Mouse (Mus musculus): ENCODE measurements around the gene Gas2. TPM values are rescaled to one million over a fixed set of nuclear protein-coding genes. Genes with fewer than 3 reads are reported as not detected.

Gas2 gene
- total RNA-seq (2021): 1 to 10 TPM; 3.7 to 4.2 TPM
- long read RNA-seq, experiment 1, partial matches to known transcripts: 0 of 2 reads
- long read RNA-seq, experiment 1, other reads (novel, unspliced or antisense): 1 of 2 reads
- long read RNA-seq, experiment 2: 0 reads

DNA sequence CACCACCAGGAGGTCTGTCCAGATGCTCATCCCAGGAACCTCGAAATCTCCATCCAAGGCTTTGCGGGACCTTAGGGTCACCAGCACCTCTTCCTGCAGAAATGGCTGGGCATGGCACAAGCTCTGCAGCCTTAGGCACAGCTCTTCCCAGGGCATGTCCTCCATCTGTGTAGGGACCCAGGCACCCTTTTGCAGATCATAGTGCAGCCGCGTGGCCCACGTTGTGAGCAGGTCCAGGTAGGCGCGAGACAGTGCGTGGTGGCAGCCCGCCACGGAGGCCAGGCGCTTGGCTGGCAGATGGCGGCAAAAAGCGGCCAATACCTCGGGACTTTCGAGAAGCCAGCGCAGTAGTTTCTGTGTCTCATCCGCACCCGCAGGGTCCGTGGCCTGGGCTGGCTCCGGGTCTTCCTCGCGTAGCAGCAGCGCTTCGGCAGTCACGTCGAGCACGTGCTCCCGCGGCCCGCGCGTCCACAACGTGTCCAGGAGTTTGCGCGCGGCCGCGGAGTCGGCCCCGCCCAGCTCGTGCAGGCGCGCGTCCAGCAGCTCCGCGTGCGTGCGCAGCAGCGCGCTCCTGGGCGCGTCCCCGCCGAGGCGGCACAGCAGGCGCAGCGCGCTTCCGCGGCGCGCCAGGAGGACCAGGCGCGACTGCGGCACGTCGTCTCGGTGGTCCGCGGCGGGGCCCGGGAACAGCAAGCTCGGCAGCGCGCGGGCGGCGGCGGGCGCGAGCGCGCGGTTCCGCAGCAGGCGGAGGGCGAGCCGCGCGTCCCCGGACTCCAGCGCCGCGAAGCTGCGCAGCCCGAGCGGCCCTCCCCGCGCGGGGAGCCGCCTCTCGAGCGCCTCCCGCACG is at the start of gene Gas2:
TSS of gene Gas2 (plus strand) at position 766 of the 847 bp plus-strand sequence.
- peak; percentile 91 for DNase-seq

DNA sequence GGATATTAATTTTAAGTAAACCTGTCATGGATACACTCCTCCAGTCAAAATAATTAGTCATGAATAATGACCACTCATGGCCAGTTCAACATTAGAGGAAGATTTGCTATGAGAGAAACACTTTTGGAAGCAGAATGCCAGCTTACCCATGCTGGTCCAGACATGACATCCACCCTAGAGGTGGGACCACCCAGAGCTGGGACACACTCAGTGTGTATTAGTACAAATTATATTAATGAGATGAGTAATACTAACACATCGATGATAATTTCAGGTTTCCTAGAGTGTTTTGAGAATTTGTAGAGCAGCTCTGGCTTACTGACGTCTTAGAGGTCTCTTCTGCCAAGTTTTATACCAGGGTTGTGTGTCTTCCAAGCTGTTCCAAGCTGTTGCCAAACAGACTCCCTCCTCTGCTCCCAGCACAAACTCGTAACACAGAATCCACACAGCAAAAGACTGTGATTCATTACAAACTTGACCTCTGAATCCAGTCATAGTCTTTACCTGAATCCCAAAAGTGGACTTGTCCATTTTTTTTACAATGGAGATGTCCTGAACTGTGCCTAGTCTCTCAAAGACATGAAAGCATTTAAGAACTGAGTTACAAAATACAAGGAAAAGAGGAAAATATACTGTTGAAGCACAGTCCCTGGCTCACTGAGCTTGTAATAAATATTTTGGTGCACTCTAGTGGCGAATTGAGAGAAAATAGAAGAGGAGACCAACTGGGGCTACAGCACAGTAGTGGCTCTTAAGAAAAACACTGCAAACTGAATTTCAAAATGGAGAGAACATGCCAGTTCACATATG is 46.1 kb upstream of the Gas2 start:
- DNase-seq: no peak

DNA sequence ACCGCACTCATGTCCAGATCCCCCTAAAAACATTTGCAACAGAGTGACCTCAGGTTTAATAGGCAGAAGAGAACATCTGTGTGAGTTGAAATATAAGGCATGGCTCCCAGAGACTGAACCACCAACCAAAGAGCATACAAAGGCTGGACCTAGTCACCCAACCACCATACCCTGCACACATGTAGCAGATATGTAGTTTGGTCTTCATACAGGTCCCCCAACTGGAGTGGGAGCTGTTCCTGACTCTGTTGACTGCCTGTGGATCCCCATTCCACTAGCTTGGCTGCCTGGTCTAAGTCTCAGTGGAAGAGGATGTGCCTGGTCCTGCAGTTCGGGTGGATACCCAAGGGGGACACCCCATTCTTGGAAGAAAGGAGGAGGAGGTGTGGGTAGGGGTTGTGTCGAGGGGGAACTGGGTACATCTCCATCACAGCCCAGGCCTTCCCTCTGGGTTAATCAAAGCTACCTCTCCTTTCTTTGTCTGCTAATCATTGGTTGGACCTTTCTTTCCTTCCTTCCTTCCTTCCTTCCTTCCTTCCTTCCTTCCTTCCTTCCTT is 45.5 kb upstream of the Gas2 start:
- DNase-seq: no peak

DNA sequence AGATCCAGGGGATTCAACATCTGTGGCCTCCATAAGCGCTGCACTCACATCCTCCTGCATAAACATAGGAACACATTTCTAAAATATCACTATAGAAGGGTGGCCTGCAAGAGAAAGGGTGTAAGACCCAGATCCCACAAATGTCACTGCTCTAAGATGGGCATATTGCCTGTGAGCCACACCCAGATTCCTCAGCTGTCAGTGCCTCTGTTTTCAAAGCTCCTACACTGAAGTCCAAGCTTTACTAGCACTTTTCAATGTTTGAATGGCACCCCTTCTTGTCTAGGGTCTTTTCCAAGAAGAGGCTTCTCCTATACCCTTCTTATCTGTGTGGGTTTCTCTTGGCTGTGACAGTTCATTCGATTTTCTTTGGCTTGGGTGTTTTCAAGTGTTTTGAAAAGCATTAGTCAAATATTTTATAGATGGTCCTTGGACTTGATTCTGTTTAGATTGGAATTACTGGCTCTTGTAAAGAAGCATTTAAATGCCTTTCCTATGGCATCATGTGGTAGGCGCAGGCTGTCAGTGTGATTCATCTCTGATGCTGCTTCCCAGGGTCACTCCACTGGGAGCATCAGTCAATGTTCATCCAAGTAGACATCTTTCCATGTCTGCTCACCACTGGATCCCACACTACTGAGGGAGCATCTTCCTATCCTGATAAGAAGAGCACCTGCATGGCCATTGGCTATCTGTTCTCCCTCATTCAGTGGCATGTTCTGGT is 43.4 kb upstream of the Gas2 start:
- DNase-seq: no peak

DNA sequence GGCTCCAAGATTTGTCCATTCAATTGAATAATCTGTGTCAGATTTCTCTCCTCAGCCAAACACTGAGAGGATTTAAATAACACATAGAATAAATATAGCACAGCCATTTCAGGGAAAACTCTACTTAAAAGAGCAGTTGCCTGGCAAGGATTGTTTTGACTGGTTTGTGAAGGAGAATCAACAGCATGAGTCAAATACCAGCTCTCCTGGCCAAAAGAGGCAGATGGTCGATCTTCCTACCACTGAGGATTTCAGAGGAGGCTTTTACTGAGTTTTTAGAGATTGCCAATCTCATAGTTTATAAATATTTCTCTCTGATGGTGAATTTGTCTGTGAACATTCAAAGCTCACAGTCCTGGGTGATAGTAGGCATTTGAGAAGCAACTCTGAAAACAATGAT is 41.9 kb upstream of the Gas2 start:
- DNase-seq: no peak

DNA sequence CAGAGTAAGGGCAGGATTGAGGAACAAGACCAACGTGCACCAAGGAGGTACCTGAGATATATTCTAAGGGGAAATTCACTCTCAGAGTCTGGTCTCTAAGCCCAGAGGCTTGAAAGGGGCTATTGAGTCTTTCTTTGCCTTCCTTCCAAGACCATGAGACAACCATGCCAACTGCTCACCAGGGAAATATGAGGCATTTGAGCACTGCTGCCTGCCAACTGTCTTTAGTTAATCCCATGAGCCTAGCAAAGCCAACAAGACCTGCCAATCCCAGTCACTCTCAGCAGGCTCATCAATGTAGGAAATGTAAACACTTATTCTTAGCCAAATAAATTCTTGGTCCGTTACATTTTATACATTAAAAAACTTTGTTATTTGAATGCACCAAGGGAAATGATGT is 40.3 kb upstream of the Gas2 start:
- DNase-seq: no peak

DNA sequence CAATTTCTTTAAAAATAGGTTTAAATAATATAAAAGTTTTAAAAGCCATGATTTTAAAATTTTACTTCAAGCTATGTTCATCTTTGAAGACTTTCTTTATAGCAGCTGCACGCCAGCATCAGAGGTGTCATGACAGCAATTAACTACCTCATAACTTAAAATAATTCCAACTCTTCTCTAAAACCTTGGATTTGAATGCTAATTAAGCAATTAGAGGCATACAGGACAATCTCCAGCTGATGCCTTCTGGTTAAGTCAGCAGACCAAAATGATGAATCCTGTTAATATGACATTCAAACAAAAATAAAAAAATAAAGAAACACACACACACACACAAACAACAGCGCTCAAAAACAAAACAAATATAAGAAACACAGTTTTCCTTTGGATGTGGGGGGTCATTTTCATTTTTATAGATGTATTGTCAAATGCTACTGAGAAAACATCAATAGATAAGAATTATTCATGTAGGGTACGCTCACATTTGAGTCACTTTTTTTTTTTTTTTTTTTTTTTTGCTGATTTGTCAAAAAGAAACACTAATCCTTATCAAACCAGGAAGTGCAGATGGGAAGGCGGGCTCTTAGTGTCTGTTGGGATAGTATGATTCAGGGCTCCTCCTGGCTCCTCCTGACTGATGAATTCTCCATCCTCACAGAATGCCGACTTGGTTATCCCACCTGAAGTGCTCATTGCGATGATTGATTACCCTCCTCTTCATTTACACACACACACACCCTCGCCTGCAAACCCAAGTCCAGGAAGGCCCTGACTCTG is 38.1 kb upstream of the Gas2 start:
- DNase-seq: no peak

DNA sequence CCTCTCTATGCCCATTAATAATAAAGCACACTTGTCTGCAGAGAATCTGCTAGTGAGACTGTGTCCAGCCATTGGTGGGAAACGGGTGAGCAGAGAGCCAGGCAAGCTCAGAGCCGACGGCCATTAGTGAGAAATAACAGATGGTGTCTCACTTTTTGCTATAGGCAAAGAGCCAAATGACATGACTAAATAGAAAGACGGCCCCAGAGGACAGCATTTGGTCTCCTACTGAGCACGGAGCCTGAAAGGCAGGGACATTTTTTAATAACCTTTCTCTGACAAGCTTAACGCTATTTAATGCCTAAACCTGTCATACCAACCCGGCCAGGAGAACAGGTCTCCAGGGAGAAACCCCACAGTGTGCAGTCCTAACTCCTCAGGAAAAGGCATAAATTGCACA is 29.9 kb upstream of the Gas2 start:
- DNase-seq: peak; percentile 13 to 14

DNA sequence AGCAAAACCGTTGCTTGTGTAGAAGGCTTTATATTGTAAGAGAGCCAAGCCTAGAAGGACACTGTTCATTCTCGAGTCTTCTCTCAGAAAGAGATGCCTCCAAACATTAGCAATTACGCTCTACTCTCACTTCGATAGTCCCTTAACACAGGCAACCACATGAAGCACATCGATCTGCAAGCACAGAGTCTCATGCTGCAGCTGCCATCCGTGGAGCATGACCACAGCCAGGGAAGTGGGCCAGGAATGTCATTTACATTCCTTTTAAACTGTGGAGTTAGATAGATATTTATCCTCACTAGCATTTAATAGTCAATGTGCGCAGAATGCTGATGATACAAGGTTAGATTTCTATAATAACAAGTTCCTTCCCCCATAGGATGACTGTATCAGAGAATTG is 21.3 kb upstream of the Gas2 start:
- no peak for DNase-seq

DNA sequence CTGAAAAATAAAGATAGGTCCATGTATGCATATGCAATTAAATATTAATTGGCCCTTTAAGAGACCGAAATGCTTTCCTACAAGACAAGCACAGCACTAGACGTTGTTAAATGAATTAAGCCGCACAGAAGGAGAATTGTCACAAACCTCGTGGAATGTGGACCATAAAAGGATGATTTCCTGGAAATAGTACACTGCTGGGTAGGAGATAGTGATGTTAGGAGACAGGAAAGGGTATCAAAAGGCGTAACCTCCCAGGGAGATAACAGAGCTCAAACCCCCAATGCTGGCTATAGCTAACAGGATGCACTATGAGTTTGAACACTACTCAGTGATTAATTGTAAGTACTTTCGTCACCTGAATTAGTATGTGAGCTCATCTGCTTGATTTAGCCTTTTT is 10.9 kb upstream of the Gas2 start:
- DNase-seq: no peak

DNA sequence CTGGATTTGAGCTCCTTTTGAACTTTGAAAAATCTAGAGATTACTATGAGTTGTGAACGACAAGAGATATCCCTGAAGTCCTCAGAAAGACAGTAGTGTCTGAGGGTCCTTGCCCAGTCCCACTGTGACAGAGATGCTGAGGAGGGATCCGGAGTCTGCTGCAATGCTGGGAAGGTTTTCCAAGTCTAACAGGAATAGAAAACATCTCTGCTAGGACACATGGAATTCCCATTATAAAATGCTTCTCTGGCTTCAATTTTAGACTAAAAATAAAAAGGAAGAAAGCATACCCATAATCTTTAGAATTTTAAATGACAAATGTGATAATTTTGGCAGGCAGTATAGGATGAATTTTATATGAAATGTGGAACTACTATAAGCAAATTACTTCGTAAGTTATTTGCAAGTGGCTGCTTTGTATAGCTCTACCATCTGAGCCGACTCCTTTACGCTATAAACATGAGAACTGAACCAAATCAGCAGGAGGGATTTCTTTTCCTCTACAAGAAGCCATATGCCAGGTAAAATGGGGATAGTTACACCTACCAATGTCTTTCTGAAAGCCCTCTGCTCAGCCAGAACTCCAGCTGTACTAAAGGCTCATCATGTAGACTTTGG is 9.8 kb upstream of the Gas2 start:
- DNase-seq: no peak

DNA sequence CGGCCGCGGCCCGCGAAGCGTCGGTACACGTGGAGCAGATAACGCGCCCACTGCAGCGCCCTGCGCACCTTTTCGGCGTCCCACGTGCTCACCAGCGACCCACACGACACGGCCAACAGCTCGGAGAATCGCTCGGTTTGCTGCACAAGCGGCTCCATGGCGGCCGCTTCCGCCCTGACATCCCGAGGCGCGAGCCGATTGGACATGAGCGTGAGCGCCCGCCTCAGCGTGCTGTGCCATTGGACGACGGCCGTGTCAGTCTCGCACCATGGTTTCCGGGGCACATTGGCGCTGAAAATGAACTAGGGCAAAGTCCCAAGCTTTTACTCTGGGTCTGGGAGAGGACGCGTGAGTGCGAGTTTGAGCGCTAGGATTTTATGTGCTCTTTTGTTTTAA is 280 bp downstream of the Gas2 start, which contains the start of gene Fancf:
TSS of gene Fancf (minus strand) at position 171 of the 396 bp plus-strand sequence.
- DNase-seq: peak; percentile 98 to 99

DNA sequence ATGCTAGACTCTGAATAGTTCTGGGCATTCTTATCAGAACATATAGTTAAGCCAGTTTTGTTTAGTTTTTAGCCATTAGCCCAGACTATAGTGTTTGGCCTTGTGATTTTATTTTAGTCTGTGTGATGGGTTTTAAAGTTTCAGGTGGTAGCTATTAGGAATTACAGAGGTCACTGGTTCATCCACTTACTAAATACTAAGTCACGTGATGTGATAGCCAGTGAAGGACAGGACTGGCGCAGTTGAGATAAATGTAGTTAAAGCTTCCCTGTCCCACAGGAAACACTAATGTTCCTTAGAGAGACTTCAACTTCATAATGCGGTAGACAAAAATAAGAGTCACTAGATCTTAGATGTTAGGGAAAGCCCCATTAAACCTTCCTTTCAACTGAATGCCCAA is 1.0 kb downstream of the Gas2 start:
- DNase-seq: no peak

DNA sequence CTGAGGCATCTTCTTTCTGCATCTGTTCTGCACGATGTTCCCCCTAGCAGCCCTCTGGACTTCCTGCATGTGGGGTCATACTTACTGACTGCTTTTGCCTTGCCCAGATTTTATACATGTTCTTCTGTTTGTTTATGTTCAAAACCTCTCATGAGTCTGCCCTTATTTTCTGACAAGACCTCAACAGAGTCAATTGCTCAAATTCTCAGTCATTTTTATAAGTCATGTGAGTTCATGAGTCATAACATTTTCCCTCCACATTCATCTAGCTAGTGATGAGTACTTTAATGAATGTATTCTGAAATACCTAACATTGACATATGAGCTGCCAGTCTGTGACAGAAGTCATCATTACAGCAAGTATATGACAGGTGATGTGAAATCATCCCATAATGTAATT is 3.5 kb downstream of the Gas2 start:
- DNase-seq: no peak

DNA sequence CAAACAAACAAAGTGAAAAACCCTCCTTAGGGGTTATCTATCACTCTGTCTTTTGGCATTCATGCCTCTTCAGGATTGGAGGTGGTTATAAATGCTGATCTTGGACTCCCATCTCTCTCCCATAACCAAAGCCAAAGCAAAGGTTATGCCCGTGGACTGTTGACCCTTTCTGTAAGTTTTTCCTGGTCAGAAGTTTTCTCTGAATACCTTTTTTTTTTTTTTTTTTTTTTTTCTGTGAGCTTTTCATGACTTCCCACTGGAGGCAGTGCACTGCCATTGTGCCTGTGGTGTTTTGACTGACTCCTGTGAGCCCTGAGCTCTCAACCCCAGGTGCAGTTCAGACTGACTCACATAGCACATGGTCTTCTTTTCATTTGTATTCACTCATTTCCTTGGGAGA is 6.2 kb downstream of the Gas2 start:
- no peak for DNase-seq

DNA sequence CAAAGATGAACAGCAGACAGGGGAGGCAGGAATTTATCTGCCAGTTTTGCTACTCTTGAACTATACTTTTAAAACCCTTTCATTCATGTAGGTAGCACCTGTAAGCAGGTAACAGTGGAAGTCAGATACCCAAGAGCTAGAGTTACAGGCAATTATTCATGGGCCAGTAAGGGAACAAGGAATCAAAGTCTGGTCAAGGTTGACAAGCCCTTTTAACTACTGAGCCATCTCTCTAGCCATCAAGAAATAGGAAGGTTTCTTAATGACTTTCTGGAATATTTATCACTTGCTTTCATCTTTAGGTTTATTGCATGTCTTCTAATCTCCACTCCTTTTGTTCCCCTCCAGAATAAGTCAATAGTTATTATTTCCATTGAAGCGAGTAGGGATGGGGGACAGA is 10.2 kb downstream of the Gas2 start:
- DNase-seq: no peak

DNA sequence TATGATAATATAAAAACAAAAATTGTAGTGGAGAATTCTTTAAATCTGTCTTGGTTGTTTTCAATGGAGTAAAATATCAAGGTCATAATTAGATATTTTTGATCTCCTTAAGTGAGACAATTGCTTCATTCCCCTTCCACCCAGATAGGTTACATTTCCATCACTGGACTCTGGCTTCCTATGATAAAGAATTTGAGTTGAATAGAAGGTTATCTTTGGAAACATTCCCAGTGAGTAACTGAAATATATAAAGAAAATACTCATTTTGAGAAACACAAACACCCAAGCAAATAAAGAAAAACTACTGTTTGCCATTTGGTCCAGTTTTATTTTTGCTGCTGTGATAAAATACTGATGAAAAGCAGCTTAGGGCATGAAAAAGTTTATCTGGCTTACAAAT is 10.8 kb downstream of the Gas2 start:
- DNase-seq: no peak

DNA sequence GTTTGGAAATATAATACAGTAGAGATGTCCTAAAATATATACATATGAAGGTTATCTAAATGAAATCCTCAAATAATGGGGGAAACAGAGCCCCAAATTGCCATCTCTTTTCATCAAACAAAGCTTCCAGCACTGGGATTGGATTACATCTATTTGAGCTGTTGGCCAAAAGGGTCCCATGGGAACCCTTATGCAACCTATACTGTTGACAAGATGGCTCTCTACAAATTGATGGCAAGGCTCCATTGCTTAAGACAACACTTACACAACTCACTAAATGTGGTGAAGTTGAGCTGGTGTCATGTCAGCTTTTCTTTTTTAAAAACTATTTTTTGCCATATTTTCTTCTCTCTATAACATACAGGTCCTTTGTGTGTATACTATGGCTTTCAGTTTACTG is 14.5 kb downstream of the Gas2 start:
- no peak for DNase-seq

DNA sequence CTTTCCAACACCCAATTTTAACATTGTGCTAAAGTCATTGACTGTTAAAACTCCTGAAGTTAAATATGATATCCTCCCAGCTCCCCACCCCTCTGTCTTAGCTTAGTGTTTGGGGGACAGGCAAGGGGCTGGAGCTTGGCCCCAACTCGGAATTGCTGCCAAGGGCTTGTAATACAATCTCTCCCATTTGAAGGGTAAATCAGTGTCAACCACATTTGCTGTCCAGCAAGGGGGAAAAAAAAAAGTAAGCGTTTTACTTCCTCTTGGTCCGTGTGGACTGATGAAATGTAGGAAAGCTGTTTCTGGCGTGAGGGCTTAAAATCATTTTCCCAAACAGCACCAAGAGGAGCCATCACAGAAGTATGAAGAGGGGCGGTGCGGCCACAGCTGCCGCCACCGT is 16.9 kb downstream of the Gas2 start:
- peak in 1 of 2 experiments; percentile 35 for DNase-seq

DNA sequence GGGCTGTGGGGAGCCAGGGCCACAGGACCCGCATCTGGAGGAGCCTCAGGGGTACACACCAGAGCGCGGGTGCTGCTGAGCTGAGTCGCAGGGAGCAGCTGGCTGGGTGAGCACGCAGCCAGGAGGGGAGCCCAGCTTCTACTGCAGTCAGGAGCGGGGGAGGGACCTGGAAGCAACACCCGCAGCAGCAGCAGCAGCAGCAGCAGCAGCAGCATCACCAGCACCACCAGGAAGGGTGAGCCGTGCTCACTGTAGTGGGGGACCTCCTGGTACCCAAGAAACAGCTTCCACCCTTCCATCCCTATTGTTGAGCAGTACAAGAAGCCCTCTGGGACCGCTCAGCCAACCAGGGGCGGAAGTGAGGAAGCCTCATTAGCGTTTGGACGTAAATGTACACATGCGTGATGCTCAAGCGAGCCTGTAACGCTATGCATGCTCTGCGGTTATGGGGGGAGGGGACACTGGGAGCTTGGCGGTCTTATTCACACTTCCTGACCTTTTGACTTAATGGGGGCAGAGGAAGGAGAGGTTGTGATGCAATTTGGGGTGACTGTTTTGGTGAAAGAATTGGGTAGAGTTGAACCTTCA is 17.4 kb downstream of the Gas2 start:
- DNase-seq: peak; percentile 32 to 41

DNA sequence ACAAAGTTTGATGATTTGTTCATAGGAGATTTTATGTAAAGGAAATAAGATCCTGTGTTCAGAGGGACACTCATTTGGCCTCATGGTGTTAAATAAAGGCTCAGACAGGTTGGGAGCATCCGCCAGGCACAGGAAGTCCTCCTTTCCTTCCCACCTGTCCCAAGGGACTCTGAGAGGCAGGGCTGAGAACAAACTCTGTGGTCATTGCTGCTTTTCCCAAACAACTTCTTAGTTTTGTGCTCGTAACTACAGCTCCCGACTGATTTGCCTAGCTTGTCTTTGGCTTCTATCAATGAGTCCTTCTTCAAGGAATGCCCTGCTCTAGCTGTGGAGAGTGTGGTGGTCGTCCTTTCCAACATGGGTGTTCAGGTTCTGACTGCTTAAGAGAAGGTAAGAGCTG is 18.3 kb downstream of the Gas2 start:
- peak; percentile 10 to 44 for DNase-seq
